Mouse (Mus musculus) 3T3-L1 (cell line): ENCODE results near the gene Olfr1321.

ENCODE experiments used
- DNase-seq: peaks from one replicate; pipeline ENCODE4 v3.0.0-alpha.2; 2015; ENCODE audit warnings: low read depth, low spot score

The Olfr1321 gene

GRCm38 (mm10) chrX:49734959-49735358 lies at the start of gene Olfr1321:
TSS of gene Olfr1321 (minus strand) at chrX:49735059.
- no peak for DNase-seq

GRCm38 (mm10) chrX:49770828-49771227 lies 36.0 kb upstream of the Olfr1321 start:
- peak; percentile 2 for DNase-seq

- no peak for DNase-seq
These were observed 10.3 kb upstream of the Olfr1321 start for GRCm38 (mm10) chrX:49745192-49745591.
